Mouse (Mus musculus): ENCODE results near the gene Klrb1f.
"Not testable (repeated sequence)": the region's sequence is repeated elsewhere in the genome, so short reads cannot be mapped to it uniquely, and the experiment has no call there.

Gene Klrb1f

GRCm38 (mm10) chr6:129045601-129046000, at the start of gene Klrb1f:
Klrb1f (plus strand) TSS chr6:129045901.
- no peak for DNase-seq (ENCODE audit: low spot score in 2 of 2)

DNA sequence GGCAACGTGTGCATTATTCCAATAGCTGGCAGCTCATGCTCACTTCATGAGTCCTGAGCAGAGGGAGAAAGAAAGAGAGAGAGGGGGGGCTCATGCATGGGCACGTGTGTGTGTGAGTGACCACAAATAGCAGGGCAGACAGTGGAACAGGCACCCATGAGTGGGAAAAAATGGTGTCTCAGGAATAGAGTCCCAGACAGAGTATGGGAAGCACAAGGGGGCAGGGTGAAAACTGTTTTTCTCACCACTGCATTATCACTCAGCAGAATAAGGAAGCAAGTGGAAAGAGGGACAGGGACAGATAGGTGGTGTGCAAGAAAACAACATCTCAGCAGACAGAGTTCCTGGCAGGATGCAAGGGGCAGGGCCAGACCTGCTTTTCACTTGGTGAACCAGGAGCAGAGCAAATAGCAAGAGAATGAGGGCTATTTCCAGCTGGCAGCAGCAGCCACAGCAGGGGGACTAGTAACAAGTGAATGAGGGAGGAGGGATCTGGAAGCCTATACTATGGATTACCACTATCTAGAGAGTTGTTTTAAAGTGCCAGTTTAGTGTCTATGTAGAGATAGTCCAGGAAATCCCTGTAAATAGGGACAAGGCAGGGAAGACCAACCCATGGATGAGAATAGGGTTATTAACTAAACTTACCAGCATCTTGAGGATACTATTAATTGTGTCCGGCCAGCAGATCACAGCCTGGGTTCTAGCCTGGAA, 49.5 kb upstream of the Klrb1f start:
- DNase-seq (ENCODE audit: low spot score in 2 of 2), result no peak

DNA sequence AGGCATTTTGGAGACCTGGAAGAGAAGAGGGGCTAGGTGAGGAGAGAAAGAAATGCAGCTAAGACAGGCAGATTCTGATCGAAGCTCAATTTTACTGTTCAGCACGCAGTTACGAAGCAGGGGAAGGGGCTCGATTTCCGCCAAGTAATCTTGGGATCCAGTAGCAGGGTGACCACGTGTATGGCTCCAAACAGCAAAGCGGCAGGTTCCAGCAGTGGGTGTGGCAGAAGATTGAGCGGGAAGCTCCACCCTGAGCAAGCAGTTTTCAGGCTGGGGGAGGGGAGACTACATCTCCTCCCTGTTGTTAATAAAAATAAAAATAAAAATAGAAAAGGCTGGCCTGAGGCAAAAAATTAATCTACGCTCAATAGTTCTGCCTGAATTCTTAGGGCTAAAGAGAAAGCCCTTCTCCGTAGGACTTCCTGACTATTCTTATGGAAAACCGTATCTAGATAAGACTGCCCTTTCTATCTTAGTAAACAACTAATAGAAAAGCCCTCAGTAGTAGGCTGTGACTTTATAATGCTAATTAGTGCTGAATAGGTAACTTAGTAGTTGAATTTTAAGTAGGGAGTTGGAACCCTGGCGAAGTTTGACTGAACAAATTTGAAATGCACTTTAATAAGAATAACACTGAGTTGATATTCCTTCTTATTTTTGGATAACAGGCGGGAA, 48.8 kb upstream of the Klrb1f start:
- DNase-seq (ENCODE audit: low spot score in 2 of 2), result no peak

DNA sequence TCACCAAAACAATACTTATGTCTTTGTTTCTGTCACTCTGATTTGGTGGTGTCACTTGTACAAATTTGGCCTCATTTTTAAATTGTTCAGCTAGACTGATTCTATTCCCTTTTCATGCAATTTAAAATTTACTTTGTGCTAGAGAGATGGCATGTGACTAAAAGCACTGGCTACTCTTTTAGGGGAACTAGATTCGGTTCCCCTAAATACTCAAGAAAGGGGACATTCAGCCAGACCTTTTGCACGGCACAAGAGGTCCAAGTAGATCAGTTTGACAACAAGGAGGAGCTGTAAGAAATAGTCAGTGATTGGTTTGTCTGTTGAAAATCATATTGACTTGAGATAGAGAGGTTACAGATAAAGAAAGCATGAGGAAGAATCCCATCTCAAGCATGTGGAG, 44.3 kb upstream of the Klrb1f start:
- DNase-seq (ENCODE audit: low spot score in 2 of 2), result no peak

GRCm38 (mm10) chr6:129008552-129008951, 37.1 kb upstream of the Klrb1f start:
- DNase-seq (ENCODE audit: low spot score in 2 of 2), result no peak

- not testable (repeated sequence) for DNase-seq (ENCODE audit: low spot score in 2 of 2)
Observed at GRCm38 (mm10) chr6:129009846-129010504, 35.7 kb upstream of the Klrb1f start.

GRCm38 (mm10) chr6:129010505-129010873, 35.2 kb upstream of the Klrb1f start:
- no peak for DNase-seq (ENCODE audit: low spot score in 2 of 2)

GRCm38 (mm10) chr6:129012012-129012411, 33.7 kb upstream of the Klrb1f start:
- DNase-seq (ENCODE audit: low spot score in 2 of 2), result not testable (repeated sequence)

- no peak for DNase-seq (ENCODE audit: low spot score in 2 of 2)
Observed at GRCm38 (mm10) chr6:129012966-129013365, 32.7 kb upstream of the Klrb1f start.

GRCm38 (mm10) chr6:129013762-129014276, 31.9 kb upstream of the Klrb1f start:
- DNase-seq (ENCODE audit: low spot score in 2 of 2), result no peak

GRCm38 (mm10) chr6:129014399-129014798, 31.3 kb upstream of the Klrb1f start:
- no peak for DNase-seq (ENCODE audit: low spot score in 2 of 2)

DNA sequence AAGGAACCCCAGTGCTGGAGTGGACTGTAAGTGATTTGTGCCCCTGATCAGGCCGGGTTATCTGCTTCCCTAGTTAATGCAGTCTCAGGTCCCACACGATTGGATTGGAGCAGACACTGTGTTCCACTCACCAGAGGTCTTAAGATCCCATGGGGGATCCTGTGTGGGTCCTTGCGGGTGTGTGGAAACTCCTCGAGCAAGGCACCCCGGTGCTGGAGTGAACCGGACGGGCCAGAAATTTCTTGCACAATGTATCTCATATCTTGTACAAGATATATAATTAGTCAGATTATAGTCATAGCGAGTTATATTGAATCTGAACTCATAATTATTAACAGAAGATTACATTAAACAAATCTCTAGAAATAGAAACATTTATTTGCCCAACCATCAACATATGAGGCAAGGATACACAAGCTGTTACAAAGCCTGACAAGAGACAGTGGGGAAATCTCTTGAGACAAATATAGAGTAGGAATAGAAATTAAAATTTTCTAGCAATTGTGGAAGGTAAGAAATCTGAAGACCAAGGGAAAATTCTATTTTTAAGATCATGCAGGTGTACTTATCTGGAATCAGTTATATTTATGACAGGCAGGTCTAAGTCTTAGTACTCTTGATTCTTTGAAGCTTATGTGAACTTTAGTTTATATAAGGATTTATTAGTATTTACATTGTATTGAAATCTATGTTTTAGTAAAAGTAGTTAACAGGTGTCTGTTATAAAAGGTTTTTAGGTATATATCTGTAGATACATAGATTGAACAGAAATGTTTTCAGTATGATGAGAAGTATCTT, 18.1 kb upstream of the Klrb1f start:
- DNase-seq (ENCODE audit: low spot score in 2 of 2), result no peak

GRCm38 (mm10) chr6:129030175-129030824, 15.4 kb upstream of the Klrb1f start:
- no peak for DNase-seq (ENCODE audit: low spot score in 2 of 2)

- no peak for DNase-seq (ENCODE audit: low spot score in 2 of 2)
Observed at GRCm38 (mm10) chr6:129030964-129031363, 14.7 kb upstream of the Klrb1f start.

GRCm38 (mm10) chr6:129033397-129033796, 12.3 kb upstream of the Klrb1f start:
- DNase-seq (ENCODE audit: low spot score in 2 of 2), result no peak

- no peak for DNase-seq (ENCODE audit: low spot score in 2 of 2)
Observed at GRCm38 (mm10) chr6:129035017-129035416, 10.7 kb upstream of the Klrb1f start.

DNA sequence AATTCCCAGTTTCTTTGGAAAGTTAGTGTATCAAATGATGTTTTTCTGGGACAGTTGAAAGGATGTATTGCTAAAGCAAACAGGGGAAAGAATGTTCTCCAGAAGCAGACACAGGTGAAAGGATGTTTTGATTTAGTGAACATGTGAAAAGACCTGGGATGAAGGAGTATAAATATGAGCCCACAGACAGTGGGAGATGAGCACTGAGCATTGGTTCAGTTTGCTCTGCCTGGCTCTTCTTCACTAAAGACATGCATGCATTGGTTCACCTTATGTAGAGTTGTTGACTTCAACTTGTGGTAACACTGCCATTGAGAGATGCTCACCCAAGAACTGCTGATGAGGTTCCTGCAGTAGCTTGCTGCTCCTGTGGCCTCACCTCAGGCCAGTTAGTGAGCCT, 9.4 kb upstream of the Klrb1f start:
- no peak for DNase-seq (ENCODE audit: low spot score in 2 of 2)

GRCm38 (mm10) chr6:129036890-129037463, 8.7 kb upstream of the Klrb1f start:
- peak in 1 of 2 experiments; percentile 23 for DNase-seq (ENCODE audit: low spot score in 2 of 2)

DNA sequence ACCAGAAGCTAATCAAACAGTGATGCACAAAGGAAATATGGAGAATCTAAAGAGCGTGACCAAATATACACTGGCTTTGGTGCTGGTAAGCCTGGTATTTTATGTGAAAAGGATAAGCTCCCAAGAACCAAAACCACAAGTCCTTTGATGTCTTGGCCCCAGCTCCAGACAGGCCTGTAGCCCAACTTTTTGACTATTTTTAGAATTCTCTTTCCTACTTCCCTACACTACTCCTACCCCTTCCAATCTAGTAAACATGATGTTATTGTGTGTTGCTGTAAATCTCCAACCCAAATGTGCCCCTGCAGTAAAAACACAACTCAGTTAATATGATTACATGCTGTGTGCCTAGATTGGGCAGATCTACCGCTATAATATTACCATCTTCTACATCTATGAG, 4.2 kb upstream of the Klrb1f start:
- DNase-seq (ENCODE audit: low spot score in 2 of 2), result no peak

DNA sequence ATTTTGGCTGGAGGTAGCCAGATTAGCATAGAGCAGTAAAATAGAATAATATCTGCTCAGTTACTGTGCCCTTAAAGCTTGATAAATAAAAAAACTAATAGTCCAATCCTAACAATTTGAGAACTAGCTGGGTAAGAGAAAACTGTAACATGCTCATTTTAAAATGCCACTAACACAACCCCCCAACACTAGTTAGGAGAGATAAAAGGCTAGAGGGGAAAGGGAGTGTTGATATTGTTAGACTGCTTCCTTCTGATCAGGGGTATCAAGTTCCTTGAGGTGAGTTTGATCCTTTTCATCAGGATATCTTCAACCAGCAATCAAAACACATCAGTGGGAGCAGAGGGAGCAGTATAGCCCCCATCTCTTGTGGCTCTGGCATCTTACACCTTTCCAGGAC, 3.2 kb upstream of the Klrb1f start:
- DNase-seq (ENCODE audit: low spot score in 2 of 2), result no peak

DNA sequence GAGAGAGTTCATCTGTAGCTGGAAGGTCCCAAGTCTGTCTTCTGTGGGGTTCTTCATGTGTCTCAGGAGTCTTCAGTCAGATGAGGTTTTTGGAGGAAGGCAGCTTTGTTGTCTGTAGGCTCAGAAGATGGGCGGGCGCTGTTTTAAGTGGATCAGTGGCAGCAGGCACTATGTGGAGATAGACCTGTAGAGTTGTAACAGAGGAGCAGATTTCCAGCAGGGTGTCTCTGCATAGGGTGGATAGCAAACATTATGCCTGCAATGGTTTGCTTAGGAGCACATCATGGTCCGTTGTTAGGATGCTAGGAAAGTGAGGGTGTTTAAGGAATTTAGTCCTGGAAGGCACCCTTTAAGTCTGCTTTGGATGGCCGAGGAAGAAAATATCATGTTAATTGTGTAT, 2.7 kb downstream of the Klrb1f start:
- DNase-seq (ENCODE audit: low spot score in 2 of 2), result no peak

All from spleen, postnatal 14 days (tissue).